Mouse (Mus musculus) midbrain, embryonic 12.5 days (tissue): ENCODE data around the gene Slc30a7. TPM values are rescaled to one million over a fixed set of nuclear protein-coding genes. Genes with fewer than 3 reads are reported as not detected.
"Not testable (repeated sequence)": the region's sequence is repeated elsewhere in the genome, so short reads cannot be mapped to it uniquely, and the experiment has no call there.

Experiments
- ATAC-seq: fragments of 200-750 bp; cut with Nextera tagmentation; 2 replicates; pipeline ENCODE4 v1.8.0; 2017; ENCODE audit warnings: low read depth, moderate TSS enrichment, moderate library complexity; ENCODE audit not compliant: low FRiP score
- H3K27ac ChIP-seq: fragments of 300-500 bp; sonication (generic); replicated peaks from 2 replicates; pipeline ENCODE4 v1.5.1; 2016; ENCODE audit warnings: mild to moderate bottlenecking
- H3K27me3 ChIP-seq: fragments of 300-500 bp; sonication (generic); 2 replicates; pipeline ENCODE4 v1.6.1; 2016; ENCODE audit warnings: mild to moderate bottlenecking
- H3K36me3 ChIP-seq: fragments of 300-500 bp; sonication (generic); 2 replicates; pipeline ENCODE4 v1.6.1; 2016
- H3K4me1 ChIP-seq: fragments of 300-500 bp; sonication (generic); 2 replicates; pipeline ENCODE4 v1.6.1; 2016
- H3K4me2 ChIP-seq: fragments of 300-500 bp; sonication (generic); replicated peaks from 2 replicates; pipeline ENCODE4 v1.6.1; 2016; ENCODE audit warnings: mild to moderate bottlenecking, moderate library complexity
- H3K4me3 ChIP-seq: fragments of 300-500 bp; sonication (generic); 2 replicates; pipeline ENCODE4 v1.5.1; 2016; ENCODE audit warnings: mild to moderate bottlenecking
- H3K9ac ChIP-seq: fragments of 300-500 bp; sonication (generic); replicated peaks from 2 replicates; pipeline ENCODE4 v1.6.1; 2016; ENCODE audit warnings: mild to moderate bottlenecking, moderate library complexity
- H3K9me3 ChIP-seq: fragments of 300-500 bp; sonication (generic); 2 replicates; pipeline ENCODE4 v1.6.1; 2016; ENCODE audit warnings: mild to moderate bottlenecking
- WGBS: fragments of 180-500 bp; shearing (Covaris S2); methylation state at CpG from one replicate; pipeline ENCODE4 v1.1.7; 2016; 5-methylcytosine and 5-hydroxymethylcytosine counted together
- polyA plus RNA-seq: library from polyadenylated mRNA; unstranded; fragments of >200 nt; fragmentation: Nextera tagmentation; extraction: Ambion mirVana; gene quantifications from 2 replicates; pipeline ENCODE4 v1.2.1, GENCODE M21; 2016

The Slc30a7 gene
- polyA plus RNA-seq, 1 experiment from 2014 or later = 23.5 TPM

DNA sequence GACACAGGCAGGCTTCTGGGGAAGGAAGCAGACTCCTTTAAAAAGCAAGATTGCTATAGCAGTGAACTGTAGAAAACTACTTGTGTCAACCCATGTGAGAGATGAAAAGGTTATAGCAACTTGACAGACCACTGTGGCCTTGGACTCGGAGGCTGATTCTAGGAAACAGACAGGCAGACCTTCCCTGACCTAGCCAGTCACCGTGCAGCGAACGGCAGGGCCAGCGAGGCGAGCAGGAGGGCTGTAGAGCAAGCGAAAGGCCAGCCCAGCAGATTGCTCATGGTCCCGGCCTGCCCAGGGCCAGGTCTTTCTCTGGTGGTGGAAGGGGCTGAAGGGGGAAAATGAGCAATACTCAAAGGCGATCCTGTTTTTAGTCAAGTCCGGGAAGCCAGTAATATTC lies 69.4 kb downstream of the Slc30a7 start:
- Histone ChIP-seq H3K4me1 (no peaks in the 10 kb centered on the region), H3K27me3 (no peaks in the 10 kb centered on the region), H3K27ac (no peak overlapping the region), H3K36me3 (peaks cover 10% of the 10 kb centered on the region), H3K9ac (no peak overlapping the region), H3K4me3 (no peak overlapping the region), H3K4me2 (no peak overlapping the region), H3K9me3 (no peaks in the 10 kb centered on the region)
- WGBS = 84% methylated on average over 10 of the region's 10 CpGs
- ATAC-seq = no peak

DNA sequence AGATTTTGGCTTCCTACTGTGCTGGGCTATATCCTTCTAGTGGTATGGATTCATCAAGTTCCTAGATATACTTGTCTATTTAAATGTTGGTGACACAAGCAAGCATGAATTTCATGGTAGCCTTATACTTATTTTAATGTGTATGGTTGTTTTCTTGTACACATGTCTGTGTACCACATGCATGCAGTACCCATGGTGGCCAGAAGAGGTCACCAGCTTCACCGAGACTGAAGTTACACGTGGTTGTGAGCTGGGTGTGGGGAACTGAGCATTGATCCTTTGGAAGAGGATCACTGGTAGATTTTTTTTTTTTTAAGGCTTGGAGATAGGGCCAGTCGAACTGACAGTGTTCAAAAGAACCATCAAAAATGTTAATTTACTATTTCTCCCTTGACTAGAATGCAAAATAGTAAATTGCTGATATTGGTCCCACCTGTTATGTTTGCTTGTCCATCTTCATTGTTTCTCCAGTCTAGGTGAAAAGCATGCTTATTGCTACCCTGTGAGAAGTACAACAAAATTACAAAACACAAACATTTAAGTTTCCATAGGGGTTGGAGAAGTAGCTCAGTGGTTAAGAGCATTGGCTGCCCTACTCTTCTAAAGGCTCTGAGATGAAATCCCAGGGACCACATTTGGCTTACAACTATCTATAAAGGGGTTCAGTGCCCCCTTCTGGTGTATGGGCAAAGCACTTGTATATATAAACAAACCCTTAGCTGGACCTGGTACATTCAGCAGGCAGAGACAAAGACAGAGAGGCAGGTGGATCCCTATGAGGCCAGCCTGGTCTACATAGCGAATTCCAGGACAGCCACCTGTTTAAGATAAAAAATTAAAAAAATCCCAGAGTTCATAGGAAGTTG lies 70.2 kb downstream of the Slc30a7 start:
- no peak for ATAC-seq
- Histone ChIP-seq H3K27me3 (no peaks in the 10 kb centered on the region), H3K4me2 (no peak overlapping the region)

DNA sequence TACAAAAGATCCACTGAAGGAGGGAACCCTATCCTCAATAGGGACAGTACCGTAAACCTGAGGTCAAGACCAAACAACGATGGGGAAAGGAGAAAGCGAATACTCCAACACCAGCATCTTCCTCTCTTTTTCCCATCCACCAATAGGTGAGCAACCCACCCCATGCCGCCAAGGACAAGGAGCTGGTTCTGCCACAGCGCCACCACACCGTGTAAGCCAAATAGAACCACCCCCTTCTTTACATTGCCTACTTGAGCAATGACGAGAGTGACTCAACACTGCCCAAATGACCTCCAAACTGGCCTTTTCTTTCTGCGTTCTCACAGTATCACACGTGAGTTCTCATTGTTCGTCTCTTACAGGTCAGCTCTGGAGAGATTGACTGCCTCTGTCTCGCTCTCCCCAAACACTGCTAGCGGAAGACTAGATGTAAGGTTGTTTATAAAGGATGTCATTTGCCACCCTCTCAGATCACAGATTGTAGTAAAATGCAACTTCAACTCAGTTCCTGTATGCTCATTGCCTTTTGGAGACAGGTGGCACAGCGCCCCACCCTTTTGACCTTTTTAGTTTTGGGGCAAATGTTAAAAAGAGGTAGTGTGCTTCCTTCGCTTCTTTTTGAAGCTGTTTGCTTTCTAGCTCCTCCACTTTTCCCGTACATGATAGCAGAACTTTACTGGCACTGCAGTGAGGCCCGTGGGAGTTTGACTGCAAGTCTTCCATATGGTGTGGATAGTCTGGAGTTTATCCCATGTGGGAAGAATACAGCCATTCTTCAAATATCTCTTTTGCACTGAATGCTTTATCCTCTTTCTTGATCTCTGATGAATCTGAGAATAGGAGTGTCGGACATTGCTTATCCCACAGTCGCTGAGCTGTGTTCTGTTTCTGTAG lies 73.7 kb downstream of the Slc30a7 start:
- WGBS = 90% methylated on average over 18 of the region's 18 CpGs
- no peaks in the 10 kb centered on the region for H3K9me3 ChIP-seq
- H3K27me3 ChIP-seq = no peaks in the 10 kb centered on the region
- no peaks in the 10 kb centered on the region for H3K4me1 ChIP-seq
- no peak for ATAC-seq
- H3K9ac ChIP-seq = no peak overlapping the region
- H3K4me2 ChIP-seq = no peak overlapping the region
- H3K36me3 ChIP-seq = peaks cover 4% of the 10 kb centered on the region; the same call in 1 of the 2 replicates
- H3K4me3 ChIP-seq = no peak overlapping the region
- no peak overlapping the region for H3K27ac ChIP-seq

More for the DNA sequence above, 70.2 kb downstream of the Slc30a7 start:
- Histone ChIP-seq H3K4me1 (no peaks in the 10 kb centered on the region), H3K27ac (no peak overlapping the region), H3K4me3 (no peak overlapping the region), H3K9ac (no peak overlapping the region), H3K9me3 (no peaks in the 10 kb centered on the region), H3K36me3 (peaks cover 4% of the 10 kb centered on the region; the same call in 1 of the 2 replicates)
- 54% methylated on average over 4 of the region's 4 CpGs for WGBS

DNA sequence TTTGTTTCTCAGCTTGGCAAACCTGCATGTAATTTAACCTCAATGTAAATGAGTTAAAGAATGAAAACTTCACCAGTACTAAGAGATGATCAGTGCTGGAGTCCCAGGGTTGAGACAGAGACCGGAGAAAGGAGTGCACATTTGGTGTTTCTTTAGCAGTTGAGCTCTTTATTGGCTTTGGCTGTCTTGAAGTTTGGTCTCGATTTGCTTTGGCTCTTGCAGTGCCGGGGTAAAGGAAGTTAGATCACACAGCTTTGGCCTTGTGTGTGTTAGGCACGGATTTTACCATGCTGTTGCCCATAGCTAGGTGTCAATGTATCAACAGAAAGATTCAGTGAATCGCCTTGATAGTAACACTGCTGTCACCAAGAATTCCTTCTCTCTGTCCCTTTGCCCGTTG lies 75.5 kb downstream of the Slc30a7 start:
- Histone ChIP-seq H3K9me3 (no peaks in the 10 kb centered on the region), H3K36me3 (peaks cover 17% of the 10 kb centered on the region), H3K4me2 (no peak overlapping the region), H3K27me3 (no peaks in the 10 kb centered on the region), H3K27ac (no peak overlapping the region), H3K9ac (no peak overlapping the region), H3K4me3 (no peak overlapping the region), H3K4me1 (no peaks in the 10 kb centered on the region)
- 95% methylated on average over 6 of the region's 6 CpGs for WGBS
- no peak for ATAC-seq

DNA sequence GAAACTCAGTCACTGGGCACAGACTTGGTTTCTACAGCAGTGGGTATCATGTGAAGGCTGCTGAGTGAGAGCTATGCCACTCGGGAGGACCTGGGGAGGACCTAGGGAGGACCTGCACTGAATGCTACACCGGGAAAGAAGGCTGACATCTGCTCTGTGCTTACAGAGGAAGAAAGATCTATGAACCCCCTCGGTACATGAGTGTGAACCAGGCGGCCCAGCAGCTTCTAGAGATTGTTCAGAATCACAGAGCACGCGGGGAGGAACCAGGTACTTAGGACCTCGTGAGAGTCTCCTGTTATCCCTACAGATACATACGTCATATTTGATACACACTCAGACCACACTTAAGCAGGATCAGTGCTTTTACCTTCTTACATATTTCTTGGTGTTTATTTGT lies 80.7 kb downstream of the Slc30a7 start:
- WGBS = 92% methylated on average over 8 of the region's 8 CpGs
- H3K36me3 ChIP-seq = peaks cover 20% of the 10 kb centered on the region

DNA sequence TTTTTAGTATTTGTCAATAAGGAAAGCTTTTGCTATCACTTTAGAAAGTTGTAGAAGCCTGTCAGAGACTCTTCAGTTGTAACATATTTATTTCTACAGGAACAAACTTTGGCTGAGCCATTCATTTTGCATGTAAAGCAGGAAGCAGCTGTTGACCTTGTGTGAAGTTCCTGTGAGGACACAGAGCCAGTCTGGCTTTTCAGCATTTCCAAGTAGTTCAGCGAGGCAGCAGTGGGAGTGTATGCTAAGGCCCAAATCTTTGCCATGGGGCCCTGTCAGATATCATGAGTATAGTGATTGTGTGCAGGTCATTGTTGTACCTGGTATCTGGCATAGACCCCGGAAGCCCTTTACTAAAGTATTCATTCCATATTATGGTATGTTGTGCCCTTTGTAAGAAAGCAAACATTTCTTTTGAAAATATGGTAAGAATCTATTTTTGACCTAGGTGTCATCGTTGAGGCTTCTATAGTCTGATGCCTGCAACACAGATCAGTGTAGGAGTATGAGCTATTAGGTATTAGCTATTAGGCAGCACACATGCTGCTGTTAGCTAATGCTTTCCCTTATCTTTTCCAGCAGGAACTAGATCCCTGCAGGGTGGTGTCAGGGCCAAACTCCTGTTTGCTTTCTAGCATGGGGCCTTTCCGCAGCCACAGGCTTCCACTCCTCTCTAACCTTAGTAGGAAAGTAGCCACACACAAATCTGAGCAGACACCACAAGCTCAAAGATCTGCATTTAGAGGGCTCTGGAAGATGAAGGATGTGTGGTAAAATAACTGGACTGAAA lies 82.6 kb downstream of the Slc30a7 start:
- Histone ChIP-seq H3K9me3 (no peaks in the 10 kb centered on the region), H3K27me3 (no peaks in the 10 kb centered on the region), H3K4me3 (no peak overlapping the region), H3K9ac (no peak overlapping the region), H3K36me3 (peaks cover 20% of the 10 kb centered on the region), H3K4me2 (no peak overlapping the region), H3K27ac (no peak overlapping the region), H3K4me1 (no peaks in the 10 kb centered on the region)
- WGBS = 93% methylated on average over 4 of the region's 4 CpGs
- ATAC-seq = no peak

More for the DNA sequence above, 80.7 kb downstream of the Slc30a7 start:
- Histone ChIP-seq H3K27me3 (no peaks in the 10 kb centered on the region), H3K9ac (no peak overlapping the region), H3K27ac (no peak overlapping the region), H3K4me3 (no peak overlapping the region), H3K9me3 (no peaks in the 10 kb centered on the region), H3K4me2 (no peak overlapping the region), H3K4me1 (no peaks in the 10 kb centered on the region)
- no peak for ATAC-seq

DNA sequence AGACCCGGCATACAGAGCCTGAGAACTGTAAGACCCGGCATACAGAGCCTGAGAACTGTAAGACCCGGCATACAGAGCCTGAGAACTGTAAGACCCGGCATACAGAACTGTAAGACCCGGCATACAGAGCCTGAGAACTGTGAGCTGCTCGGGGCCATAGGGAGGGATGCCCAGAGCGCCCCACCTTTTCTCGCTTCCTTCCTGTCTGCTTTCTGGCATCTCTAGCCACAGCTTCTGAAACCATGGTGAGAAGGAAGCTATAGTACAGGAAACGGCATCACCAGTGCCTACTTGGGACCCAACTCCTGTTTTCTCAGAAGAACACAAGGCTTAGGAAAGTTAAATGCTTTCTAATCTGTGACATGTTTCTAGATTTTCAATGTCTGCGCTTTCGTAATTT lies 99.8 kb downstream of the Slc30a7 start:
- H3K9me3 ChIP-seq, H3K4me3 ChIP-seq, H3K27ac ChIP-seq, H3K4me2 ChIP-seq, H3K4me1 ChIP-seq, ATAC-seq, H3K9ac ChIP-seq, H3K36me3 ChIP-seq, H3K27me3 ChIP-seq: not testable (repeated sequence)
- WGBS = 92% methylated on average over 11 of the region's 11 CpGs

DNA sequence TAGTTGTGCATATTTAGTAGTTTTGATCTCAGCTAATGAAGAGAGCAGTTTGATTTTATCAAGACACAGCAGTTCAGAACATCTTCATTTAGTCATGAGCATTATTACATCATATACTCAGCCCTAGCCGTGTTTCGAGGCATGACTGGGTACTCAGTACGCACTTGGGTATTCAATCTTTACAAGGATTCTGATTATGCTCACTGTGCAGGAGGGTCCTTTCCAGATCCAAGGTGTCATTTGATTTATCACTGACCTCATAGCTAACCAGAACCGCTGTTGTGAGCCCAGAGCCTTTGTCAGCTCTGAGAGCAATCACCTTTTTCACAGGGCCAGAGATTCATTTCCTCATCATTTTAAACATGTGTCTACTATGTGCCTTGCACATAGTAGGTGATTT lies 101.6 kb downstream of the Slc30a7 start:
- H3K4me3 ChIP-seq = no peak overlapping the region
- H3K9ac ChIP-seq = no peak overlapping the region
- H3K27ac ChIP-seq = no peak overlapping the region
- no peak for ATAC-seq
- 96% methylated on average over 4 of the region's 4 CpGs for WGBS
- no peak overlapping the region for H3K4me2 ChIP-seq
- peaks cover 17% of the 10 kb centered on the region for H3K36me3 ChIP-seq
- no peaks in the 10 kb centered on the region for H3K27me3 ChIP-seq
- H3K9me3 ChIP-seq = no peaks in the 10 kb centered on the region
- H3K4me1 ChIP-seq = no peaks in the 10 kb centered on the region

DNA sequence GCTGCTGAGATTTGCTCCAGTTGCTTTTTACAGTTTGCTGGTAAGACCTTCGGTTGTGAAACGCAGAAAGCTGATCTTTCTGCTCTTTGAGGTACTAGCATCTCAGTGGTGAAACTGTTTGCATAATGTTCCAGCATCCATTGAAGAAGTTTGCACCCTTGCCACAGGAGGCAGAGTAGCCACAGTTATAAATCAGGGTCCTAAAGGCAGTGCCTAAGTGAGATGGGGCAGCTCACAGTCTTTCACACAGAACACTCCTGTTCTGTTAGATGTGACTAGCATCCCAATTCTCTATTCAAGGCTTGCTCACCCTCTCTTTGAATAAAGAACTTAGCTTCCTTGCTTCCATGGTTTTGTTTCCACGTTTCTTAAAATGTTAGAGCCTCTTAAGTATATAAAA lies 102.1 kb downstream of the Slc30a7 start:
- no peaks in the 10 kb centered on the region for H3K4me1 ChIP-seq
- 90% methylated on average over 3 of the region's 3 CpGs for WGBS
- H3K36me3 ChIP-seq = peaks cover 17% of the 10 kb centered on the region
- no peak overlapping the region for H3K27ac ChIP-seq
- no peak overlapping the region for H3K9ac ChIP-seq
- no peak overlapping the region for H3K4me2 ChIP-seq
- H3K9me3 ChIP-seq = no peaks in the 10 kb centered on the region
- no peak for ATAC-seq
- H3K27me3 ChIP-seq = no peaks in the 10 kb centered on the region
- H3K4me3 ChIP-seq = no peak overlapping the region

DNA sequence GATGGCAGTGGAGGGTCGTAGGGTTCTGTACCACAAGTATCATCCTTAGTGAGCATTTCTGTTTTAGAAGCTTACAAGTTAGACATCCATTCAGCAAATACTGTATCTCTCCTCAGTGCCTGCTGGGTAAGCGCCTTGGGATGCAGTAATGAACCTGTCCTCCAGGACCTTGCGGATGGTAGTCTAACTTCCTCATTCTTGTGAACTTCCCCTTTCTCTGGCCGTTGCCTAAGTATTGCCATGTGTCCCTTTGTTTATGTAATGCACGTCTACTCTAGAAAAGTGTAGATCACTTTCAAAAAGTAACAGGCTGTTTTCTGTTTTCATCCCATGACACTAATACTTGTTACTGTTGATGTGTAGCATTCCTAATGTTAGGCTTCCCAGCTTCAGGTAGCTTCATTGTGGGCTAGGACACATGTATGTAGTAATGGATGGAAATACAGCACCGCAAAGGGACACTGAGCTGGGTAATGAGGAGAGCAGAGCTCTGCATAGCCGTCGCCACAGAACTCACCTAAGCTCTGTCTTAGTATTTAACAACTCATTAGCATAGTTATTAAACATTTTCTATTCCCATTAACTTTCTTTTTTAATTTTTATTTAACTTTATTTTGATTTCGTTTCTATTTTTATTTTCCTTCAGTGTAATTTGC lies 104.8 kb downstream of the Slc30a7 start:
- Histone ChIP-seq H3K27me3 (no peaks in the 10 kb centered on the region), H3K4me3 (no peak overlapping the region), H3K36me3 (peaks cover 13% of the 10 kb centered on the region), H3K9ac (no peak overlapping the region), H3K4me2 (no peak overlapping the region), H3K4me1 (peaks cover 6% of the 10 kb centered on the region; the same call in 1 of the 2 replicates), H3K27ac (no peak overlapping the region), H3K9me3 (no peaks in the 10 kb centered on the region)
- ATAC-seq = no peak
- 92% methylated on average over 9 of the region's 9 CpGs for WGBS

DNA sequence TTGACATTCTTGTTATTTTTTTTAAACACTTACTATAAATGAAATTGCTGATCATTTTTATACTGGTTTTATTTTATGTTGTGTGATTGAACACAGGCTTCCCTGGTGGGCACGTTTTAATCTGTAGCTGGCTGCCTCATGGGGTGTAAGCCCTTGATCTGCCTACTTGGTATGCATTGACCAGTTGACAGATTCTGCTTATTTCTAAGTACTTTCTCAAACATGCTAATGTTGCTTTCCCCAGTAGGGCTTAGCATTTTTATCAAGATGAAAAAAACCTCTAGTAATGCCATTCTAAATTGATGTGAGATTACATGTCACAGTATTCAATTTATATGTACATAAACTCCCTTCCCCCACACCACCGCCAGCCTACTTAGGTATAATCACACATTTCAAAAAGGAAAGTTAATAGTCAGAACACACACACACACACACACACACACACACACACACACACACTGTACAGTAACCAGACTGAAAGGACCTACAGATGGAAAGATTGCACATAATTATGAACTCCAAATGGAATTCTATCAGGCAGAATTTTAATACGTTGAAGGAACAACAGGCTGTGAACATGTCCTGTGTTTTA lies 108.8 kb downstream of the Slc30a7 start:
- H3K36me3 ChIP-seq = peaks cover 15% of the 10 kb centered on the region
- no peak overlapping the region for H3K9ac ChIP-seq
- H3K4me2 ChIP-seq = no peak overlapping the region
- H3K9me3 ChIP-seq = no peaks in the 10 kb centered on the region
- H3K27me3 ChIP-seq = no peaks in the 10 kb centered on the region
- no peak overlapping the region for H3K4me3 ChIP-seq
- H3K27ac ChIP-seq = 0 out of 2 replicates have a peak overlapping the region, but pooled peaks have one; percentile 12
- peaks cover 6% of the 10 kb centered on the region; the same call in 1 of the 2 replicates for H3K4me1 ChIP-seq
- ATAC-seq = peak; percentile 78
- 53% methylated on average over 3 of the region's 3 CpGs for WGBS
